Mouse (Mus musculus) monocyte, adult 2 months (primary cell): Measurements from ENCODE around the gene Gm21836.
"Not testable (repeated sequence)": the region's sequence is repeated elsewhere in the genome, so short reads cannot be mapped to it uniquely, and the experiment has no call there.

Source experiments
- DNase-seq, 2 experiments: peaks; one replicate each; pipeline ENCODE4 v3.0.0; 2022; ENCODE audit warnings: low spot score in 2 of 2, low read depth in 1 of 2

The Gm21836 gene

GRCm38 (mm10) chr9:124493693-124494092 lies at the start of gene Gm21836:
Gene Gm21836, minus strand, starts transcription at chr9:124493793.
- DNase-seq, result not testable (repeated sequence)

DNA sequence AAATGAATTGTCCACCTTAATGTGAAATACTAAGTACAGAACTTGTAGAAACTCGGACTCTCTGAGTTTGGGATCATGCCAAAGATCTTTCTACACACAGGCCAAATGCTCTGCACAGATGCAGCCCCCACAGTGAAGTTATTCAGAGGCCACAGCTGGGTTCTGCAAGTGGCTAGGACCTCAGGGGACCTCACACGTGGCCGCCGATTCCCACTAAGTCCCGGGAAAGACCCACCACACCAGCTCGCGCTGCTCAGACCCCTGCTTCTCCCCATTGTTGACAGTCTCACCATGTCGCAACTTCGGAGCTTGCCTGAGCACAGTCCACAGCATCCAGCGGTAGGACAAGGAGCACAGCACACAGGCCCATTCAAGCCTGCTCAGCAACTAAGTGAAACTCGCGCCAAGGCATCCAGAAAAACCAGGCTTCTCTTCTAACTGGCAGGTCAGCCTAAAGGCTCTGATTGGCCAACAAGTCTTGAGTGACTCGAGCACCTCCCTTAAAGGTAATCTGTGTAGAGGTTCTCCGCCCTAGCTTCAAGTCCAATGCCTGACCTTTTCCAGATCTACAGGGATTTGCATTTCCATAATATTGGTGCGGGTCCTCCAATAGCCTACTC lies 13.1 kb downstream of the Gm21836 start:
- DNase-seq, result not testable (repeated sequence)

GRCm38 (mm10) chr9:124478081-124478480 lies 15.5 kb downstream of the Gm21836 start:
- no peak for DNase-seq

DNA sequence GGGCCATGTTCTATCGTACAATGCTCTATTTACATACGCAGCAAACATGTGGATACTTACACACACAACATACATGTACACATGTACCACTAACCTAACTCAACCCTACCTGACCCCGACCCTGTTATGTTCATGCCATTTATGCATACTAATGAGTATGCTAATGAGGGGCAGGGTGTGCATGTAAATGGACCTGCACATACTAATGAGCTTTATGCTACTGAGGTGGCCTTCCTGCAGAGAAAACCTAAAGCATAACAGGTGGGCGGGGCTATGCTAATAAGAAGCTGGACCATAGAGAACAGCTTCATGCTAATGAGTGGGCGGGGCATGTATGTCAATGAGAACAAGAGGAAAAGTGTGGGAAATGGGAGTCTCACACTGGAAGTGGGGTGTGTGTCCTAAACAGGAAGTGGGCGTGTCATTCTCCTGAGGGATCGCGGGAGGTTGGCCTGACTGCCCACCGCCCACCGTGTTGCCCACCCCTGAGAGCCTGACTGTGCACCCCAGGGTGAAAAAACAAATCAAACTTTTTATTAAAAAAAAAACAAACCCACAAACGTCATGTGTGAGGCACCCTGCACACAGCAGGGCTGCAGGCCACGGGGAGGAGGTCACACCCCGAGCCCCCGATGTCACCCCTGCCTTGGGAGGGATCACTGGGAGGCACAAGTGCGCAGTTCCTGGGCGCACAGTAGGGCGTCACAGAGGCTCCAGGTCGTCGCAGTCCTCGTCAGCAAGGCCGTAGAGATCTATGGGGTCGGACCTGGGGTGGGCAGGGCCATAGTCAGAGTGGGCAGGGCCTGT lies 17.3 kb downstream of the Gm21836 start, which contains the start of gene Ppp2r3d:
Gene Ppp2r3d (minus strand): TSS at position 803 of the 807 bp plus-strand sequence.
- DNase-seq, result no peak

DNA sequence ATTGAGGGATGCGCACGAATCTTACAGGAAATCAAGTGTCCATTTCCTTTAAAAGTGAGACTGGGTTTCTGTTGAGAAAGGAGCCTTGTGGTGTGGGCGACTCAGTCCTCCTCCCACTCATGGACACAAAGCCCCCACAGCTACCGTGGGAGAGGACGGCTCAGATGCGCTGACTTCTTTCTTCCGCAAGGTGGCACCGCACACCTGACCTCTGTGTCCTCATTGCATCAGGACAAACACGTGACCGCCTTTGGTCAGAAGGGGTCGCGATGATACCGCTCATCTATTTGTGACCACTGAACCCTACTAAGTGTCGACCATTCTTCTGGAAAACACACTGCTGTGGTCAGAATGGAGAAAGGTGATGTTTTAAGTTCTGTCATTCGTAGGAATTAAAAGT lies 17.9 kb downstream of the Gm21836 start:
- no peak for DNase-seq

GRCm38 (mm10) chr9:124456572-124456971 lies 37.0 kb downstream of the Gm21836 start:
- no peak for DNase-seq
